Mouse (Mus musculus) embryonic facial prominence, embryonic 12.5 days (tissue): ENCODE data around the gene Suox. TPM values are rescaled to one million over a fixed set of nuclear protein-coding genes. Genes with fewer than 3 reads are reported as not detected.
A peak's percentile ranks its signal among the peaks of the same experiment; 100 is the strongest.

ENCODE experiments used
- ATAC-seq: fragments of 200-750 bp; cut with Nextera tagmentation; 2 replicates; pipeline ENCODE4 v1.8.0; 2017; ENCODE audit not compliant: insufficient number of reproducible peaks, insufficient read depth, low FRiP score, low TSS enrichment
- H3K27ac ChIP-seq: fragments of 300-500 bp; sonication (generic); 2 replicates; pipeline ENCODE4 v1.5.1; 2016; ENCODE audit warnings: mild to moderate bottlenecking
- H3K27me3 ChIP-seq: fragments of 300-500 bp; sonication (generic); 2 replicates; pipeline ENCODE4 v1.6.1; 2016; ENCODE audit warnings: mild to moderate bottlenecking, moderate library complexity
- H3K36me3 ChIP-seq: fragments of 300-500 bp; sonication (generic); 2 replicates; pipeline ENCODE4 v1.6.1; 2016; ENCODE audit warnings: mild to moderate bottlenecking
- H3K4me1 ChIP-seq: fragments of 300-500 bp; sonication (generic); 2 replicates; pipeline ENCODE4 v1.6.1; 2016
- H3K4me2 ChIP-seq: fragments of 300-500 bp; sonication (generic); replicated peaks from 2 replicates; pipeline ENCODE4 v1.6.1; 2016; ENCODE audit warnings: mild to moderate bottlenecking, moderate library complexity
- H3K4me3 ChIP-seq: fragments of 300-500 bp; sonication (generic); 2 replicates; pipeline ENCODE4 v1.5.1; 2016; ENCODE audit warnings: mild to moderate bottlenecking
- H3K9ac ChIP-seq: fragments of 300-500 bp; sonication (generic); 2 replicates; pipeline ENCODE4 v1.6.1; 2016; ENCODE audit warnings: mild to moderate bottlenecking, moderate library complexity
- H3K9me3 ChIP-seq: fragments of 300-500 bp; sonication (generic); 2 replicates; pipeline ENCODE4 v1.6.1; 2016; ENCODE audit warnings: mild to moderate bottlenecking, moderate library complexity
- WGBS: fragments of 180-500 bp; shearing (Covaris S2); methylation state at CpG from one replicate; pipeline ENCODE4 v1.1.7; 2016; 5-methylcytosine and 5-hydroxymethylcytosine counted together
- polyA plus RNA-seq: library from polyadenylated mRNA; unstranded; fragments of >200 nt; fragmentation: Nextera tagmentation; extraction: Ambion mirVana; gene quantifications from 2 replicates; pipeline ENCODE4 v1.2.1, GENCODE M21; 2016

Gene Suox
- polyA plus RNA-seq, 1 experiment from 2014 or later: 18.5 TPM

- WGBS: 83% methylated on average over 6 of the region's 6 CpGs
- no peaks in the 10 kb centered on the region for H3K27me3 ChIP-seq
- H3K9ac ChIP-seq: no peak overlapping the region
- H3K4me2 ChIP-seq: peak overlapping the region; percentile 51; the same call in 1 of the 2 replicates
- H3K9me3 ChIP-seq: no peaks in the 10 kb centered on the region
- H3K4me3 ChIP-seq: no peak overlapping the region
- H3K36me3 ChIP-seq: peaks cover 41% of the 10 kb centered on the region
- peak overlapping the region; percentile 98; the same call in 1 of the 2 replicates for H3K27ac ChIP-seq
- no peak for ATAC-seq
- peaks cover 10% of the 10 kb centered on the region for H3K4me1 ChIP-seq
Measured at GRCm38 (mm10) chr10:128697072-128697725, 23.3 kb upstream of the Suox start.

DNA sequence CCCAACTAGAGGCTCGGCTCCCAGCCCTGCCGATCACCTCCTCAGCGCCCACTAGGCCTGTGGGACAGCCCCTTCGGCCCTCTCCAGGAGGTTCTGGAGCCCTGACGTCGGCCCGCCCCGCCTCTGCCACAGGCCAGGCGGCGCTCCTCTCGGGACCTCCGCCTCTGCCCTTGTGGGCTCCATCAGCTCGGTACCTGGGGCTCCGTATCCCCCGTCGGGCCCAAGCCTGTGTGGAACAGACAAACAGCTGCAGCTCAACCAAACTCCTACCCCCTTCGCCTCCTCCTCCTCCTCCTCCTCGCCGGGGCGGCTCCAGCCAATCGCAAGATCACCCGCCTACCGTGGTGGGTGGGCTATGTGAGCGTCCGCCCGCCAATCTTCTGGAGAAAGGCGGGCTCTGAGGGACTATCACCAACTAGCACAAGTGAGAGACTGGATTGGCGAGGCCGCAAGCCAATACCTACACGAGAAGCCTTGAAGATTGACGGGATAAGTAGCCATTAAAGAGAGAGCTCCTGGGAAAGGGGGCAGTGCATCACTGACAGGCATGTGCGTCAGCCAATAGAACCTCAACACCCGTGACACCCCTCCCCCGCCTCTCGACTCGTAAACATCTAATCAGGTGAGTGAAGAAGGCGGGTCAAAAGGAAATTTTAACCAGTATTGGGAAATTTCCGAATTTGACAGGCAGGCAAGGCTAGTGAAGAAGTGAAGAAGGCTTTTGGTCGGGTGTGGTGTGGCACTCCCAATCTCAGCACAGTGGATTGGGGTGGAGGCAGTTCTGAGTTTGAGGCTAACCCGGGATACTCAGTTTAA lies 22.3 kb upstream of the Suox start, which contains the start of gene Rab5b:
TSS of gene Rab5b (minus strand) at position 273 of the 816 bp plus-strand sequence.
- H3K9ac ChIP-seq: peak within 1 kb of the TSS; percentile 95
- H3K4me1 ChIP-seq: peaks cover 7% of the 10 kb centered on the region
- H3K27me3 ChIP-seq: no peaks in the 10 kb centered on the region
- H3K4me3 ChIP-seq: peak within 1 kb of the TSS; percentile 89
- H3K9me3 ChIP-seq: no peaks in the 10 kb centered on the region
- under 1% methylated on average over 39 of the region's 40 CpGs for WGBS
- peaks cover 32% of the 10 kb centered on the region for H3K36me3 ChIP-seq
- H3K27ac ChIP-seq: peak within 1 kb of the TSS; percentile 98
- peak within 1 kb of the TSS; percentile 59 for H3K4me2 ChIP-seq
- peak; percentile 100 for ATAC-seq

DNA sequence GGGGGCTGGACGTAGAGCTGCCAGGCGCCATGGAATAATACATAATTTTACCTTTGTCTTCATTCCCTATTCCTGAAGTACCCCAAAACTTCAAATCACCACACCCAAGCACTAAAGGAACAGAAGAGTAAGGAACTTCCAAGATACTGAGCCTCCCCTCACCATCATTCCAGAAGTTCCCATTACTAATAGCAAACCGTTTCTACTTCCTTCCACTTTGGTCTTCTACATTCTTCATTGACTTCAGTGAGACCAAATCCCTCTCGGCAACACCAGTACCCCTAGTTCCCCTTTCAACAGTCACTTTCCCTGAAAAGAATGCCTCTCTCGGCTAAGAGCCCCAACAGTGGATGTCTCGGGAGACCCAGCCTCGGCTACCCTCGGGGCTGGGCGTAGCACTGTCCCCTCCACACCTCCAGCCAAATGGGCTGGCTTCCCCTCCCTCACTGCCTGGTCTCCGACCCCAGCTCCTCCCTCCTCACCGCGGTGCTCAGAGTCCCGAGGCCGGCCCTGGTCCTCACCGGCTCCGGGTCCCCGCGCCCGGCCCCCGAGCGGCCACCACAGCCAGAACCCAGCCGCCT lies 21.6 kb upstream of the Suox start:
- Histone ChIP-seq H3K27me3 (no peaks in the 10 kb centered on the region), H3K4me2 (peak overlapping the region; percentile 59), H3K4me3 (peak overlapping the region; percentile 89), H3K9me3 (no peaks in the 10 kb centered on the region), H3K36me3 (peaks cover 25% of the 10 kb centered on the region), H3K9ac (peak overlapping the region; percentile 95), H3K27ac (peak overlapping the region; percentile 98), H3K4me1 (peaks cover 7% of the 10 kb centered on the region)
- ATAC-seq: no peak
- WGBS: 2% methylated on average over 22 of the region's 22 CpGs

GRCm38 (mm10) chr10:128674469-128675008 lies 666 bp upstream of the Suox start:
- H3K27me3 ChIP-seq: no peaks in the 10 kb centered on the region
- peak overlapping the region; percentile 62; the same call in 1 of the 2 replicates for H3K27ac ChIP-seq
- peak overlapping the region; percentile 88 for H3K4me2 ChIP-seq
- H3K36me3 ChIP-seq: peaks cover 12% of the 10 kb centered on the region
- peak overlapping the region; percentile 62 for H3K4me3 ChIP-seq
- WGBS: 3% methylated on average over 9 of the region's 9 CpGs
- no peak for ATAC-seq
- H3K9ac ChIP-seq: peak overlapping the region; percentile 66
- H3K9me3 ChIP-seq: no peaks in the 10 kb centered on the region
- H3K4me1 ChIP-seq: peaks cover 12% of the 10 kb centered on the region; the same call in 1 of the 2 replicates

GRCm38 (mm10) chr10:128671148-128671547 lies 2.7 kb downstream of the Suox start:
- no peak overlapping the region for H3K27ac ChIP-seq
- ATAC-seq: no peak
- no peaks in the 10 kb centered on the region for H3K9me3 ChIP-seq
- peaks cover 15% of the 10 kb centered on the region; the same call in 1 of the 2 replicates for H3K4me1 ChIP-seq
- 92% methylated on average over 9 of the region's 9 CpGs for WGBS
- no peak overlapping the region for H3K4me3 ChIP-seq
- H3K9ac ChIP-seq: no peak overlapping the region
- no peaks in the 10 kb centered on the region for H3K27me3 ChIP-seq
- no peak overlapping the region for H3K4me2 ChIP-seq
- peaks cover 7% of the 10 kb centered on the region for H3K36me3 ChIP-seq

GRCm38 (mm10) chr10:128668790-128669672 lies 4.8 kb downstream of the Suox start:
- ATAC-seq: 0 out of 2 replicates have a peak, but pooled peaks have one; percentile 23
- H3K4me3 ChIP-seq: peak overlapping the region; percentile 62
- WGBS: under 1% methylated on average over 42 of the region's 42 CpGs
- H3K4me1 ChIP-seq: peaks cover 15% of the 10 kb centered on the region; the same call in 1 of the 2 replicates
- H3K36me3 ChIP-seq: peaks cover 7% of the 10 kb centered on the region; the same call in 1 of the 2 replicates
- H3K27me3 ChIP-seq: no peaks in the 10 kb centered on the region
- H3K27ac ChIP-seq: peak overlapping the region; percentile 90
- peak overlapping the region; percentile 69 for H3K9ac ChIP-seq
- no peaks in the 10 kb centered on the region for H3K9me3 ChIP-seq
- H3K4me2 ChIP-seq: peak overlapping the region; percentile 54

DNA sequence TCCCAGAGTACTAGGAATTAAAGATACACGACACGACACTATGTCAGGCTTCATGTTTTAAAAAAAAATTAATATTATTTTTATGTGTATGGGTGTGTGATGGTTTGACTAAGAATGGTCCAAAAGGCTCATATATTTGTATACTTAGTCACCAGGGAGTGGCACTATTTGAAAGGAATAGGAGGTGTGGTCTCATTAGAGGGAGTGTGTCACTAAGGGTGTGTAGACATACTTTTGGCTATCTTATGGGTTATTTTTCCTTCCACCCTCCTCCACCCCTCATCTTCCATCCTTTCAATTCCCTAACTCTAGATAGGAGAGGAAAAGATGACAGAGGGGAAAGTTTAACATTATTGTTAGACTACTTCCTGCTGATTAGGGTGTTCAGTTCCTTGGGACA lies 8.1 kb downstream of the Suox start:
- Histone ChIP-seq H3K27me3 (no peaks in the 10 kb centered on the region), H3K9ac (no peak overlapping the region), H3K27ac (no peak overlapping the region), H3K36me3 (no peaks in the 10 kb centered on the region), H3K9me3 (no peaks in the 10 kb centered on the region), H3K4me1 (0 out of 2 replicates have a peak, but pooled peaks cover 7% of the 10 kb centered on the region), H3K4me2 (no peak overlapping the region), H3K4me3 (no peak overlapping the region)
- 97% methylated on average over 2 of the region's 2 CpGs for WGBS
- ATAC-seq: no peak

- 81% methylated on average over 3 of the region's 3 CpGs for WGBS
- ATAC-seq: no peak
Measured at GRCm38 (mm10) chr10:128665307-128665706, 8.6 kb downstream of the Suox start.

GRCm38 (mm10) chr10:128664808-128665207 lies 9.1 kb downstream of the Suox start:
- no peaks in the 10 kb centered on the region for H3K36me3 ChIP-seq
- H3K27me3 ChIP-seq: no peaks in the 10 kb centered on the region
- H3K9ac ChIP-seq: no peak overlapping the region
- 69% methylated on average over 3 of the region's 3 CpGs for WGBS
- 0 out of 2 replicates have a peak, but pooled peaks cover 6% of the 10 kb centered on the region for H3K4me1 ChIP-seq
- H3K4me2 ChIP-seq: no peak overlapping the region
- no peaks in the 10 kb centered on the region for H3K9me3 ChIP-seq
- no peak for ATAC-seq
- no peak overlapping the region for H3K4me3 ChIP-seq
- H3K27ac ChIP-seq: no peak overlapping the region

More at GRCm38 (mm10) chr10:128665307-128665706, 8.6 kb downstream of the Suox start:
- H3K4me3 ChIP-seq: no peak overlapping the region
- H3K9me3 ChIP-seq: no peaks in the 10 kb centered on the region
- H3K4me2 ChIP-seq: no peak overlapping the region
- H3K27ac ChIP-seq: no peak overlapping the region
- H3K4me1 ChIP-seq: 0 out of 2 replicates have a peak, but pooled peaks cover 7% of the 10 kb centered on the region
- no peaks in the 10 kb centered on the region for H3K27me3 ChIP-seq
- H3K9ac ChIP-seq: no peak overlapping the region
- no peaks in the 10 kb centered on the region for H3K36me3 ChIP-seq

- ATAC-seq: no peak
- 68% methylated on average over 5 of the region's 5 CpGs for WGBS
- Histone ChIP-seq H3K4me1 (no peaks in the 10 kb centered on the region), H3K27ac (no peak overlapping the region), H3K36me3 (no peaks in the 10 kb centered on the region), H3K4me2 (no peak overlapping the region), H3K9ac (no peak overlapping the region), H3K27me3 (no peaks in the 10 kb centered on the region), H3K9me3 (no peaks in the 10 kb centered on the region), H3K4me3 (no peak overlapping the region)
Measured at GRCm38 (mm10) chr10:128663441-128664220, 10.2 kb downstream of the Suox start.
